Mouse (Mus musculus): ENCODE data around the gene Nav3.
"Not testable (repeated sequence)": the region's sequence is repeated elsewhere in the genome, so short reads cannot be mapped to it uniquely, and the experiment has no call there.

Gene Nav3

GRCm38 (mm10) chr10:110034582-110035099 lies 421.4 kb downstream of the Nav3 start:
- no peak for DNase-seq

- not testable (repeated sequence) for DNase-seq
Observed at GRCm38 (mm10) chr10:110024897-110025296, 431.1 kb downstream of the Nav3 start.

GRCm38 (mm10) chr10:110022100-110022499 lies 433.9 kb downstream of the Nav3 start:
- no peak for DNase-seq

GRCm38 (mm10) chr10:110019266-110019866 lies 436.6 kb downstream of the Nav3 start:
- no peak for DNase-seq

DNA sequence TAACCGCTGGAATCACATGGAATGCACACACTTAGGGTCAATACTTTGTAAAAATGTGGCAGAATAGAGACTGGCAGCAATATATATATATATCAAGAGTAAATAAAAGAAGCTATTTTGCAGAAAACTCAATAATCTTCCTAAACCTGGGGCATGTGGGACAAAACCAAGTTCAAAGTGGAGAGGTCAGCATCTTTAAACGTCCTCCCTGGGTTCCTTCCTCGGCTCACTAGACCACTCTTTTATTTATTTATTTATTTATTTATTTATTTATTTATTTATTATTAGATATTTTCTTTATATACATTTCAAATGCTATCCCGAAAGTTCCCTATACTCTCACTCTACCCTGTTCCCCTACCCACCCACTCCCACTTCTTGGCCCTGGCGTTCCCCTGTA lies 454.7 kb downstream of the Nav3 start:
- DNase-seq = not testable (repeated sequence)

DNA sequence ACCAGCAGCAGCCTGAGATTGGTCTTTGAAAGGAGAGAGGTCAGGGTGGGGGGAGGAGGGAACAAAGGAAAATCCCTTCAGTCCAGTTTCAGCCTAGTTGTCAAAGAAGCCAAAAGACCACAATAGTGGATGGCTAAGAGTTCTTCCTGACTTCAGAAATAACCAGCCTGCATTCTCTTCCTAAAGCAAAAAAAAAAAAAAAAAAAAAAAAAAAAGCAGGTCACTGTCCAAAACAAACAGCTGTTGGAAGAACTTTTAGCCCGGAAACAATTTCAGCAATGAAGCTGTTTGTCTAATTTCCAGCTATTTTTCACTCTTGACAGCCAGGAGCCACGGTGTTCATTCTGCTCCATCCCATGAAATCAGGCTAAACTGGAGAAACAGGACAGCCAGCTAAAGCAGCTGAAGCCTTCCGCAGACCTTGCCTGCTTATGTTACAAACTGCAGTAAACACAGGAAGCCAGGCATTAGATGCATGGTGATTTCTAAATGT lies 455.2 kb downstream of the Nav3 start:
- peak in 1 of 2 experiments; percentile 17 for DNase-seq

DNA sequence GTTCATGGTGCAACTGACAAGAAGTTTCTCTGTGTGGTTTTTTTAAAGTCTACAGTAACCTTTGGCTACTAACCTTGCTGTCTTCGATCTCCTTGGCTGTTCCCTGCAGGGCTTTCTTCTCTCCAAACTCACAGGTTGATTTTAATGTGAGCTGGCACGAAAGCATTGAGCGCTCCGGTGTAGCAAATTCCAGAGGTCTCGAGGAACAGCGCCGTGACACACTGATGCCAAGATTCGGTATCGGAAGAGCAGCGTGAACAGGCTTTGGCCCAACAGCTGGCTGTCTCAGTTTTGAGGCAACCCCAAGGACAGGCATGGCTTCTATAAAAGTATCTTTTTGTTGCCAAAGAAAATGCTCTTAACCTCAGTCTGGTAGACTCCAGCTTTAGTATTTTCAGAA lies 456.1 kb downstream of the Nav3 start:
- DNase-seq = no peak

DNA sequence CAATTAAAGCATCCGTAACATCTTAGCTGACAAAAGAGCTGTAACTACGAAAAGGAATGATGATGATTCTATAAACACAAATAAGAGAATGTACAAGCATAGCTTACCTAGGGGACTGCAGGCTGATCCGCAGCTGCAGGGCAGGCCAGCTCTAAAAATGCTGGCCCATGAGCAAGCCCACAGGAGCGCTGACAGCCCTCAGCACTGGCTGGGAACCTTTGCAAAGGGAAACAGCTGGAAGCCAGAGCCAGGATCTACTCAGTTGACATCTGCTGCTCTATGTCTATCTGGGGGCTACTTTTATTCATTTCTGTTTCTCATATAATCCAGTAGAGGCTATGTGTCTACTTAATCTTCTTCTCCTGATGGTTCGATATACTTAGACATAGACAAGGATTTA lies 461.7 kb downstream of the Nav3 start:
- DNase-seq = no peak

GRCm38 (mm10) chr10:109985824-109986485 lies 470.0 kb downstream of the Nav3 start:
- no peak for DNase-seq

DNA sequence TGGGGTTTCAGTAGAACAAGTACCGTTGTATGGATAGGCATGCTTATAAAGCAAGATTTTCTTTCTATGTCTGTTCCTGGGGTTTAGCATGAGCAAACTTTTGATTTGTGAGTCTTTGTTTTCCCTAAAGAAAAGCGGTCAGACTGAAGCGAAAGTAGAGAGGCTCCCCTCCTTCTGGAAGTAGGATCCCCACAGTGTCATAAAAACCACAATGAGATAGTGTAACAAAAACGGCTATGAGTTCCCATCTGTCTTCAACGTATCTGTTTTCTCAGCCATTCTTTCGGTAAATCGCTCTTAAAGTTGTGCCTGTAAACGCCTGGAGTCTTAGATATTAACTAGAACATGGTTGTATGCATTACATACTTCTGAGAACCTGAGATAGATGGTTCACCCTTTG lies 479.7 kb downstream of the Nav3 start:
- no peak for DNase-seq

- DNase-seq = no peak
Observed at GRCm38 (mm10) chr10:109974177-109974576, 481.8 kb downstream of the Nav3 start.

DNA sequence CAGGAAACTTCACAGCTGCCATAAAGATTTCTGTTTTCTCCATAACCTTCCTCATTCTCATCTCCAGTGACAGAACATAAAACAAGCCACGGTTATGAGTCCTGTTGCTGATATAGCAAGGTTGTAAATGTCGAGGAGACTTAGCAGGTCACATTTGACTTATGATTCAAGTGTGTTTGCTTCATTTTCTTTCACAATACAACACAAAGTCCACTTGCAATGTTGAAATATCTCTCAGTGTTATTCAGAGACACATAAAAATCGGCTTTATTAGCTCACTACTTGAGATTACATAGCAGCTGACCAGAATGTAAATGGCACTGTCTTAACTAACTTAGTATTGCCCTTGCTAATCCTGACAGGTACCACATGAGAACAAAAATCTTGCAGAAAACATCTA lies 482.5 kb downstream of the Nav3 start:
- no peak for DNase-seq

GRCm38 (mm10) chr10:109950296-109950695 lies 505.7 kb downstream of the Nav3 start:
- no peak for DNase-seq

DNA sequence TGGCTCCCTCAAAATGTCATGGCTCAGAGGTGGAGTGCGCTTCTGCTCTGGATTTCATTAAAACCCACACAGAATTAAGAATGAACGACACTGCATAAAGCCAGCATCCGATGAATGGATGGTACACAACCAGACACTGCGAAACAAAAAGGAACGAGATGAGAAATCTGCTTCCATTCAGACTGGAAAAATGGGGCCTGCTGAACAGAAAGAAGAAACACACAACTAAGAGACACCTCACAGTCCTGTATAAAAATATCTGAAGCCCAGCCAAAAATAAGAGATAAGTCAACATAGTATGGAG lies 526.7 kb downstream of the Nav3 start:
- no peak for DNase-seq

- DNase-seq = no peak
Observed at GRCm38 (mm10) chr10:109928547-109929318, 527.3 kb downstream of the Nav3 start.

DNA sequence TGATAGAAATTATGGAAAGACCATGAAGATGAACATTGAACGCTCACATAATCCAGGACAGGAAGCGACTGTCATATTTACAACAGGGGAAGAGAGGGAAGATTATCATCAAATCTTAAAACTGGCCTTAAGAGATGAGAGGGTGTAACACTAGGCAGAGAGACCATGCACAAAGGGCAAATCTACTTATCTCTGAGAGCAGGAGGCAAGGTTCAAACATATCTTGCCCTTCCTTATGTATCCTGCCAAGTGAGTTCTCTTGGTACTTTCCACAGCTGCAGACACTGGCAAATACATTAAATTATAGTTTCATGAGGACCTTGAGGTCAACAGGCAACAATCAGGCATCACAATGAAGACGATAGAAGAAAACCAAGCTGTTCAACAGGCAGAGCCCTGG lies 529.9 kb downstream of the Nav3 start:
- DNase-seq = no peak

GRCm38 (mm10) chr10:109924136-109924535 lies 531.9 kb downstream of the Nav3 start:
- DNase-seq = no peak

DNA sequence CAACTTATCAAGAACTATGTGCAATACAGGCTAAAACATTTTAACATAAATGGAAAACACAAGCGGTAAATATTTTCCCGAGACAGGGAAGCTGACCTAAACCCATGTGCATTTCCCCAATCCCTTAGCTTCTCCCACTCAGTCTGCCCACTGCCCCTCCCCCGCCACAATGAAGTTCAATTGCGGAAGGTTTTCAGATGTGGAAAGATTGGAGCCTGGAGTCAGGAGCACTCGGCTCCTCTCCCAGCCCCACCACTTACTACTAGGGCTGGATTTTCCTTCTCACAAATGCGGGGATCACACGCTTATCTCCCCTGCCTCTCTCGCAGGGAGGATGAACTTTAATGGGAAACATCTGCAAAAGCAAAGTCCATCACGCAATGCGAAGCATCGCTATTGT lies 534.6 kb downstream of the Nav3 start:
- DNase-seq = peak; percentile 5 to 21

GRCm38 (mm10) chr10:109920607-109921187 lies 535.3 kb downstream of the Nav3 start:
- DNase-seq = peak; percentile 38 to 60

DNA sequence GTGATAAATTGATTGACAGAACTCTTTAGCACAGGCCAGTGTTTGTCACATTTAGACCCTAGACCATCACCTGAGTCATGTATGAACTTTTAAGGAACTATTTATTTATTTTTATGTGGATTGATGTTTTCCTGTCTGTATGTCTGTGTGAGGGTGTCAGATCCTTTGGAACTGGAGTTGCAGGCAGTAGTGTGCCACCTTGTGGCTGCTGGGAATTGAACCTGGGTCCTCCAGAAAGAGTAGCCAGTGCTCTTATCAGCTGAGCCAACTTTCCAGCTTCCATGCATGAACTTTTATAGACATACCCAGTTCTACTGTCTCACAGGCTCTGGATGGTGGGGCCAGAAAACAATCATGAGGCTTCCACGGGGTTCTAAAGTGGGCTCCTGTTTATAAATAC lies 536.5 kb downstream of the Nav3 start:
- no peak for DNase-seq

GRCm38 (mm10) chr10:109907206-109907605 lies 548.8 kb downstream of the Nav3 start:
- no peak for DNase-seq

DNA sequence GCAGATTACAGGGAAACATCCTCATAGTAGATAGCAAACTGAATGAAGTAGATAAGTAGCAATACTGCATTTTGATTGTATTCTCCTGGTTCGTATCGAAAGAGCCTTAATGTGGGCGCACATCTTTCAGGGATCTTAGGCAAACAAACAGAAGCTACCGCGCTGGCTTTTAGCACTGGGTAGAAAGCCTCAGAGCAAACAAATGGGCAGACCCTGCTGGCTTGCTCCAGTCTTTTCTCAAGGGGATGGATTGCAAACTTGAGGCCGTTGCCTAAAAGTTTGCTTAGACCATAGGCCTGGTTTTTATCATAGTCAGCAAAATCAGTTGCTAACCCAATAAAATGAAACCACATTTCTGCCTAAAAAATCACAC lies 549.6 kb downstream of the Nav3 start:
- DNase-seq = no peak

DNA sequence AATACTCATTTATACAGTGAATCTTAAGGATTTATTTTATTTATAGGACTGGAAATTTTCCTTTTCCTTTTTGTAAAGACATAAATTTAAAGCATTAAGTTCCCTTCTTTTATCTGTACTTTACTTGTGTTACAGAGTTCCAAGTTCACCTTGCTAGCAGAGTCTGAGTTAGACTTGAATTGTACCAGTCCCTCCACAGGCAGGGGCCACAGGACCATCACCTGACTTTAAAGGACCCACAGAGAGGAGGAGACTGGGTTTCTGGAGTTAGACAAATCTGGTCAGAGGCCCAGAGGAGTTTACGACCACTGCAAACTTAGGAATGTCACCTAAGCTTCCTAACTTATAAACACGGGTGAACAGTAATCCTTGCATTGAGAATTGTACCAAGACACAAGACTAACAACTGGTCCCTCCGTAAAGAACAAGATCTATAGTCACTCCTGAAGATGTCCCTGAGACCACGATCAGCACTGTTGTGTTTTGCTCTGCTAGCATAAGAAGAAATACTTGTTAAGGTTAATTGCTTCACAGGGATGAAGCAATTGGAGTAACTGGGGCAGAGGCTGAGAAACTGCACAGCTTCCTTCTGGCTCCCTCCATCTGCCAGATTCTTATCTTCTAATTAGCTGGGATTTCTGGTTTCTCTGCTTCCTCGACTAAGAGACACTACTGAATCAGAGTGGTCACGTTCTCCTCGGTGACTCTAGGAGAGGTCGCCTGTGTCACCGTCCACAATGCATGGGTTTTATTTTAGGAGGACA lies 550.2 kb downstream of the Nav3 start:
- no peak for DNase-seq
